Mouse (Mus musculus) E14TG2a.4 (cell line): ENCODE results near the gene Cenpp.

Experiments used
- H3K27me3 ChIP-seq: 2 replicates; pipeline ENCODE4 v1.6.1; 2014; ENCODE audit warnings: low read length, control low read depth; ENCODE audit not compliant: insufficient read depth
- H3K36me3 ChIP-seq: 2 replicates; pipeline ENCODE4 v1.6.1; 2014; ENCODE audit warnings: low read length, control low read depth; ENCODE audit not compliant: insufficient read depth
- H3K4me1 ChIP-seq: replicated peaks from 2 replicates; pipeline ENCODE4 v1.6.1; 2014; ENCODE audit warnings: low read depth, low read length, control low read depth
- H3K4me3 ChIP-seq: replicated peaks from 2 replicates; pipeline ENCODE4 v1.5.1; 2014; ENCODE audit warnings: mild to moderate bottlenecking, low read length
- H3K9me3 ChIP-seq: 2 replicates; pipeline ENCODE4 v1.6.1; 2014; ENCODE audit warnings: low read length, control low read depth
- CTCF ChIP-seq: conservative IDR thresholded peaks from 2 replicates; pipeline ENCODE4 v1.5.1; 2014; ENCODE audit warnings: low read length
- NANOG ChIP-seq: IDR thresholded peaks from 2 replicates; pipeline ENCODE4 v1.6.1; 2014; ENCODE audit warnings: borderline replicate concordance, low read length, mixed read lengths
- POU5F1 ChIP-seq: IDR thresholded peaks from 2 replicates; pipeline ENCODE4 v1.6.1; 2014; ENCODE audit warnings: low read length, borderline replicate concordance

The Cenpp gene

GRCm38 (mm10) chr13:49584307-49585005 is 68.1 kb downstream of the Cenpp start:
- Histone ChIP-seq H3K9me3 (no peaks in the 10 kb centered on the region), H3K27me3 (no peaks in the 10 kb centered on the region), H3K4me1 (no peaks in the 10 kb centered on the region), H3K36me3 (no peaks in the 10 kb centered on the region), H3K4me3 (no peak overlapping the region)
- TF ChIP-seq NANOG, result no peak
- TF ChIP-seq POU5F1, result no peak
- TF ChIP-seq CTCF, result no peak

GRCm38 (mm10) chr13:49583859-49584258 is 68.7 kb downstream of the Cenpp start:
- H3K4me3 ChIP-seq, result no peak overlapping the region
- no peaks in the 10 kb centered on the region for H3K4me1 ChIP-seq
- H3K27me3 ChIP-seq, result no peaks in the 10 kb centered on the region
- TF ChIP-seq POU5F1, result no peak
- TF ChIP-seq NANOG, result no peak
- TF ChIP-seq CTCF, result no peak
- H3K9me3 ChIP-seq, result no peaks in the 10 kb centered on the region
- H3K36me3 ChIP-seq, result no peaks in the 10 kb centered on the region

GRCm38 (mm10) chr13:49581541-49582530 is 70.7 kb downstream of the Cenpp start, which contains the start of gene Omd:
Gene Omd (plus strand): TSS chr13:49582462.
- Histone ChIP-seq H3K27me3 (no peaks in the 10 kb centered on the region), H3K4me1 (peaks cover 3% of the 10 kb centered on the region; the same call in 1 of the 2 replicates), H3K36me3 (no peaks in the 10 kb centered on the region), H3K4me3 (no peak within 1 kb of the TSS), H3K9me3 (no peaks in the 10 kb centered on the region)
- TF ChIP-seq NANOG (no peak), CTCF (no peak), POU5F1 (no peak)

GRCm38 (mm10) chr13:49571418-49571817 is 81.2 kb downstream of the Cenpp start:
- H3K9me3 ChIP-seq, result no peaks in the 10 kb centered on the region
- TF ChIP-seq CTCF (no peak), NANOG (no peak), POU5F1 (no peak)
- H3K4me3 ChIP-seq, result no peak overlapping the region
- H3K27me3 ChIP-seq, result no peaks in the 10 kb centered on the region
- no peaks in the 10 kb centered on the region; the same call in 1 of the 2 replicates for H3K4me1 ChIP-seq
- no peaks in the 10 kb centered on the region for H3K36me3 ChIP-seq

GRCm38 (mm10) chr13:49570371-49570770 is 82.2 kb downstream of the Cenpp start:
- Histone ChIP-seq H3K9me3 (no peaks in the 10 kb centered on the region), H3K27me3 (no peaks in the 10 kb centered on the region), H3K4me1 (no peaks in the 10 kb centered on the region; the same call in 1 of the 2 replicates), H3K4me3 (no peak overlapping the region), H3K36me3 (no peaks in the 10 kb centered on the region)
- no peak for TF ChIP-seq CTCF
- no peak for TF ChIP-seq POU5F1
- no peak for TF ChIP-seq NANOG

- Histone ChIP-seq H3K4me3 (no peak overlapping the region), H3K9me3 (no peaks in the 10 kb centered on the region), H3K4me1 (no peaks in the 10 kb centered on the region), H3K36me3 (no peaks in the 10 kb centered on the region), H3K27me3 (no peaks in the 10 kb centered on the region)
- TF ChIP-seq CTCF, result no peak
- TF ChIP-seq NANOG, result no peak
- TF ChIP-seq POU5F1, result no peak
Observed at GRCm38 (mm10) chr13:49564347-49564746, 88.2 kb downstream of the Cenpp start.

GRCm38 (mm10) chr13:49560886-49561285 is 91.7 kb downstream of the Cenpp start:
- Histone ChIP-seq H3K36me3 (no peaks in the 10 kb centered on the region), H3K4me1 (no peaks in the 10 kb centered on the region), H3K27me3 (no peaks in the 10 kb centered on the region), H3K9me3 (no peaks in the 10 kb centered on the region), H3K4me3 (no peak overlapping the region)
- TF ChIP-seq NANOG (no peak), CTCF (no peak), POU5F1 (no peak)

GRCm38 (mm10) chr13:49559185-49559584 is 93.4 kb downstream of the Cenpp start:
- TF ChIP-seq NANOG, result no peak
- TF ChIP-seq CTCF, result peak; percentile 22; the same call in 1 of the 2 replicates
- TF ChIP-seq POU5F1, result no peak

More at GRCm38 (mm10) chr13:49559185-49559584, 93.4 kb downstream of the Cenpp start:
- Histone ChIP-seq H3K36me3 (no peaks in the 10 kb centered on the region), H3K4me3 (no peak overlapping the region), H3K4me1 (no peaks in the 10 kb centered on the region), H3K9me3 (no peaks in the 10 kb centered on the region), H3K27me3 (no peaks in the 10 kb centered on the region)
